Mouse (Mus musculus) forebrain, postnatal 0 days (tissue): ENCODE measurements around the gene Rtcb. TPM values are rescaled to one million over a fixed set of nuclear protein-coding genes. Genes with fewer than 3 reads are reported as not detected.

ENCODE experiments used
- ATAC-seq: fragments of 200-750 bp; cut with Nextera tagmentation; 2 replicates; pipeline ENCODE4 v1.8.0; 2017; ENCODE audit warnings: mild to moderate bottlenecking, moderate library complexity
- DNase-seq: peaks from one replicate; pipeline ENCODE4 v3.0.0-alpha.2; 2015
- H3K27ac ChIP-seq: fragments of 300-500 bp; sonication (generic); 2 replicates; pipeline ENCODE4 v1.5.1; 2014; ENCODE audit warnings: low read depth, mild to moderate bottlenecking, antibody characterized with exemption, low read length, moderate library complexity, mixed read lengths
- H3K27me3 ChIP-seq: fragments of 300-500 bp; sonication (generic); 2 replicates; pipeline ENCODE4 v1.6.1; 2014; ENCODE audit warnings: mild to moderate bottlenecking, low read length, mixed read lengths; ENCODE audit not compliant: insufficient read depth
- H3K36me3 ChIP-seq: fragments of 300-500 bp; sonication (generic); 2 replicates; pipeline ENCODE4 v1.6.1; 2014; ENCODE audit warnings: mild to moderate bottlenecking, moderate library complexity; ENCODE audit not compliant: insufficient read depth
- H3K4me1 ChIP-seq: fragments of 300-500 bp; sonication (generic); 2 replicates; pipeline ENCODE4 v1.6.1; 2014; ENCODE audit warnings: antibody characterized with exemption; ENCODE audit not compliant: insufficient read depth
- H3K4me2 ChIP-seq: fragments of 300-500 bp; sonication (generic); 2 replicates; pipeline ENCODE4 v1.6.1; 2014; ENCODE audit warnings: low read depth, mild to moderate bottlenecking, moderate library complexity
- H3K4me3 ChIP-seq: fragments of 300-500 bp; sonication (generic); 2 replicates; pipeline ENCODE4 v1.5.1; 2014; ENCODE audit warnings: low read depth, low read length, mixed read lengths
- H3K9ac ChIP-seq: fragments of 300-500 bp; sonication (generic); 2 replicates; pipeline ENCODE4 v1.6.1; 2014; ENCODE audit warnings: mild to moderate bottlenecking
- H3K9me3 ChIP-seq: fragments of 300-500 bp; sonication (generic); 2 replicates; pipeline ENCODE4 v1.6.1; 2016; ENCODE audit warnings: low read length
- CTCF ChIP-seq: sonication (generic); IDR thresholded peaks from 2 replicates; pipeline ENCODE4 v1.5.1; 2016; ENCODE audit warnings: antibody characterized with exemption, control low read depth, low read depth
- WGBS: fragments of 180-500 bp; shearing (Covaris S2); extraction: QIAGEN DNeasy Blood & Tissue Kit; methylation state at CpG from one replicate; pipeline ENCODE4 v1.1.7; 2014; 5-methylcytosine and 5-hydroxymethylcytosine counted together
- polyA plus RNA-seq: library from polyadenylated mRNA; unstranded; fragments of >200 nt; fragmentation: Nextera tagmentation; extraction: Ambion mirVana; gene quantifications from 2 replicates; pipeline ENCODE4 v1.2.1, GENCODE M21; 2015
- total RNA-seq: library from RNA; depleted of rRNA; stranded (reverse); fragments of >200 nt; gene quantifications from 2 replicates; pipeline ENCODE4 v1.2.3, GENCODE M21; 2014

The Rtcb gene
- total and polyA plus RNA-seq, 2 experiments from 2014 or later, result 134 to 182 TPM

- no peaks in the 10 kb centered on the region for H3K36me3 ChIP-seq
- DNase-seq, result peak; percentile 14
- H3K9me3 ChIP-seq, result no peaks in the 10 kb centered on the region
- H3K4me3 ChIP-seq, result no peak overlapping the region
- WGBS, result 82% methylated on average over 4 of the region's 4 CpGs
- H3K4me2 ChIP-seq, result no peak overlapping the region
- H3K27ac ChIP-seq, result no peak overlapping the region
- no peak overlapping the region for H3K9ac ChIP-seq
- H3K27me3 ChIP-seq, result no peaks in the 10 kb centered on the region
- H3K4me1 ChIP-seq, result no peaks in the 10 kb centered on the region
- peak; percentile 75 for ATAC-seq
- TF ChIP-seq CTCF, result no peak
Measured at GRCm38 (mm10) chr10:85972915-85973314, 15.3 kb upstream of the Rtcb start.

- no peak overlapping the region for H3K4me2 ChIP-seq
- DNase-seq, result no peak
- H3K9me3 ChIP-seq, result no peaks in the 10 kb centered on the region
- no peak overlapping the region for H3K4me3 ChIP-seq
- 91% methylated on average over 9 of the region's 9 CpGs for WGBS
- H3K4me1 ChIP-seq, result no peaks in the 10 kb centered on the region
- no peak overlapping the region for H3K27ac ChIP-seq
- no peaks in the 10 kb centered on the region for H3K36me3 ChIP-seq
- H3K27me3 ChIP-seq, result no peaks in the 10 kb centered on the region
- H3K9ac ChIP-seq, result no peak overlapping the region
- ATAC-seq, result no peak
- no peak for TF ChIP-seq CTCF
Measured at GRCm38 (mm10) chr10:85971826-85972225, 14.2 kb upstream of the Rtcb start.

GRCm38 (mm10) chr10:85969894-85970620 is 12.4 kb upstream of the Rtcb start:
- Histone ChIP-seq H3K36me3 (no peaks in the 10 kb centered on the region), H3K4me1 (no peaks in the 10 kb centered on the region), H3K9me3 (no peaks in the 10 kb centered on the region), H3K27me3 (no peaks in the 10 kb centered on the region), H3K9ac (no peak overlapping the region), H3K4me2 (no peak overlapping the region), H3K4me3 (no peak overlapping the region), H3K27ac (no peak overlapping the region)
- DNase-seq (no peak), ATAC-seq (no peak)
- TF ChIP-seq CTCF, result no peak
- 62% methylated on average over 8 of the region's 8 CpGs for WGBS

- WGBS, result 49% methylated on average over 2 of the region's 2 CpGs
- no peak overlapping the region for H3K4me2 ChIP-seq
- H3K27ac ChIP-seq, result no peak overlapping the region
- H3K36me3 ChIP-seq, result no peaks in the 10 kb centered on the region
- ATAC-seq (no peak), DNase-seq (no peak)
- no peak overlapping the region for H3K9ac ChIP-seq
- H3K27me3 ChIP-seq, result no peaks in the 10 kb centered on the region
- TF ChIP-seq CTCF, result no peak
- no peak overlapping the region for H3K4me3 ChIP-seq
- no peaks in the 10 kb centered on the region for H3K9me3 ChIP-seq
- H3K4me1 ChIP-seq, result no peaks in the 10 kb centered on the region
Measured at GRCm38 (mm10) chr10:85968731-85969130, 11.1 kb upstream of the Rtcb start.

GRCm38 (mm10) chr10:85968157-85968634 is 10.6 kb upstream of the Rtcb start:
- ATAC-seq (peak; percentile 84), DNase-seq (peak; percentile 90)
- Histone ChIP-seq H3K4me3 (no peak overlapping the region), H3K27me3 (no peaks in the 10 kb centered on the region), H3K4me1 (no peaks in the 10 kb centered on the region), H3K4me2 (no peak overlapping the region), H3K9me3 (no peaks in the 10 kb centered on the region), H3K9ac (no peak overlapping the region), H3K36me3 (no peaks in the 10 kb centered on the region), H3K27ac (no peak overlapping the region)
- peak; percentile 93 for TF ChIP-seq CTCF
- WGBS, result 14% methylated on average over 7 of the region's 7 CpGs

- H3K4me3 ChIP-seq, result no peak overlapping the region
- no peaks in the 10 kb centered on the region for H3K27me3 ChIP-seq
- no peaks in the 10 kb centered on the region for H3K4me1 ChIP-seq
- ATAC-seq, result no peak
- 62% methylated on average over 17 of the region's 17 CpGs for WGBS
- no peak overlapping the region for H3K27ac ChIP-seq
- no peaks in the 10 kb centered on the region for H3K9me3 ChIP-seq
- TF ChIP-seq CTCF, result no peak
- no peak for DNase-seq
- H3K36me3 ChIP-seq, result no peaks in the 10 kb centered on the region
- no peak overlapping the region for H3K4me2 ChIP-seq
- no peak overlapping the region for H3K9ac ChIP-seq
Measured at GRCm38 (mm10) chr10:85967411-85968156, 10.0 kb upstream of the Rtcb start.

- DNase-seq, result no peak
- Histone ChIP-seq H3K4me1 (no peaks in the 10 kb centered on the region), H3K4me2 (no peak overlapping the region), H3K4me3 (no peak overlapping the region), H3K36me3 (no peaks in the 10 kb centered on the region), H3K27me3 (no peaks in the 10 kb centered on the region), H3K9ac (no peak overlapping the region), H3K27ac (no peak overlapping the region), H3K9me3 (no peaks in the 10 kb centered on the region)
- TF ChIP-seq CTCF, result no peak
- no peak for ATAC-seq
- WGBS, result 59% methylated on average over 2 of the region's 2 CpGs
Measured at GRCm38 (mm10) chr10:85966476-85966875, 8.9 kb upstream of the Rtcb start.
